Mouse (Mus musculus) ES-Bruce4 (cell line): ENCODE measurements around the gene Gspt1. TPM values are rescaled to one million over a fixed set of nuclear protein-coding genes. Genes with fewer than 3 reads are reported as not detected.
A peak's percentile ranks its signal among the peaks of the same experiment; 100 is the strongest.
"Not testable (repeated sequence)": the region's sequence is repeated elsewhere in the genome, so short reads cannot be mapped to it uniquely, and the experiment has no call there.

Experiments used
- H3K27ac ChIP-seq: 2 replicates; pipeline ENCODE4 v1.5.1; 2012; ENCODE audit warnings: low read length, inconsistent platforms; ENCODE audit not compliant: insufficient read depth
- H3K27me3 ChIP-seq: 2 replicates; pipeline ENCODE4 v1.6.1; 2012; ENCODE audit warnings: mild to moderate bottlenecking, low read length, inconsistent platforms; ENCODE audit not compliant: control insufficient read depth, poor library complexity, insufficient read depth, severe bottlenecking
- H3K36me3 ChIP-seq: 2 replicates; pipeline ENCODE4 v1.6.1; 2012; ENCODE audit warnings: inconsistent platforms, mild to moderate bottlenecking, low read length, moderate library complexity; ENCODE audit not compliant: control insufficient read depth, poor library complexity, insufficient read depth, severe bottlenecking
- H3K4me1 ChIP-seq: one replicate; pipeline ENCODE4 v1.8.1; 2011; ENCODE audit warnings: low read length; ENCODE audit not compliant: control insufficient read depth, insufficient read depth
- H3K4me3 ChIP-seq: 2 replicates; pipeline ENCODE4 v1.5.1; 2011; ENCODE audit warnings: low read depth, mild to moderate bottlenecking, low read length
- H3K9ac ChIP-seq: 2 replicates; pipeline ENCODE4 v1.6.1; 2012; ENCODE audit warnings: low read depth, mild to moderate bottlenecking, inconsistent platforms; ENCODE audit not compliant: poor library complexity, severe bottlenecking
- H3K9me3 ChIP-seq: replicated peaks from 2 replicates; pipeline ENCODE4 v1.6.1; 2012; ENCODE audit warnings: mild to moderate bottlenecking, low read length, inconsistent platforms; ENCODE audit not compliant: control insufficient read depth, poor library complexity, insufficient read depth, severe bottlenecking
- CTCF ChIP-seq: IDR thresholded peaks from one replicate; pipeline ENCODE4 v1.8.1; 2011; ENCODE audit warnings: low read depth, low read length
- EP300 ChIP-seq: IDR thresholded peaks from 2 replicates; pipeline ENCODE4 v1.6.1; 2011; ENCODE audit warnings: low read depth, low read length; ENCODE audit not compliant: insufficient read depth
- POLR2A ChIP-seq: IDR thresholded peaks from one replicate; pipeline ENCODE4 v1.8.1; 2011; ENCODE audit warnings: low read length; ENCODE audit not compliant: insufficient read depth
- polyA plus RNA-seq: library from polyadenylated mRNA; stranded (reverse); fragments of >200 nt; gene quantifications from 2 replicates; pipeline ENCODE4 v1.2.4, GENCODE M21; 2011; ENCODE audit warnings: low read depth; ENCODE audit not compliant: missing spikeins, insufficient read depth, insufficient read length

Gspt1 gene
- 267 and 290 TPM in 2 replicates for polyA plus RNA-seq

DNA sequence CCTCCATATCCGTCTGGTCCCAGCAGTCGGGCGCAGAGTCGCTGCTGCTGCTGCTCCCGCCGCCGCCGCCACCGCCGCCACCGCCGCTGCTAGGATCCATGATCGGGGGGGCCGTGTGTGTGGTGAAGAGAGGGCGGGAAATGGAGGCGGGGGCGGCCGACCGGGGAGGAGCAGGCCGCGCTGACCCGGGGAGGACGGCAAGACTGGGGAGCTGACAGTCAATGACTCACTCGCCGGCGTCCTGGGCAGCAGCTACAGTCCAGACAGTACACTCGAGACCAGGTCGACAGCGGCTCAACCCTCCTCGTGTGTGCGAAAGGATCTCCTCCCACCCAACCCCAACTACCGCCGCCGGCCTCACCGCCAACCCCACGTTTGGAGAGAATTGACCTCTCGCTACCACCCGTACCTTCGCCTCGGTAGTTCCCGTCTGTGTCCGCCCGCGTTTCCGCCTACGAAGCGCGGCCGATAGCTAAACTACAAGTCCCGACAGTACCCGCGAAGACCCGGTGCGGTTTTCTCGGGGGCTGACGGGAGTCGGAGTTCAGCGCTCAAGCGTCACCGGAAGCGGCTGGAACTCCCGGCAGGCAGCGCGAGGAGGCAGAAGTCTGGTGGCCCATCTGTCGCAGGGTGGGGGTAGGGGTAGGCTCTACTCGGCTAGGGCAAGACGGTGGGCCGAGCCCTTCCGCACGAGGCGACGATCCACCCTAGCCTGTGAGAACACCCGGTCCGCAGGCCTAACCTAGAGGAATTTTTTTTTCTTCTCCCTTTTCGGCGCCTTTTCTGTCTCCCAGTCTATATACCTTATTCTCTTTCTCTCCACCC, at the start of gene Gspt1:
Gspt1 (minus strand) TSS at position 428 of the 825 bp plus-strand sequence.
- Histone ChIP-seq H3K9ac (peak within 1 kb of the TSS; percentile 96), H3K4me1 (no peaks in the 10 kb centered on the region), H3K27me3 (no peaks in the 10 kb centered on the region), H3K9me3 (no peaks in the 10 kb centered on the region), H3K4me3 (peak within 1 kb of the TSS; percentile 74), H3K36me3 (0 out of 2 replicates have a peak, but pooled peaks cover 5% of the 10 kb centered on the region), H3K27ac (peak within 1 kb of the TSS; percentile 38; the same call in 1 of the 2 replicates)
- peak; percentile 86 for TF ChIP-seq POLR2A
- no peak for TF ChIP-seq CTCF
- TF ChIP-seq EP300, result no peak

GRCm38 (mm10) chr16:11303741-11304140, 49.6 kb upstream of the Gspt1 start:
- Histone ChIP-seq H3K36me3 (no peaks in the 10 kb centered on the region), H3K9me3 (no peaks in the 10 kb centered on the region), H3K27me3 (no peaks in the 10 kb centered on the region), H3K27ac (0 out of 2 replicates have a peak overlapping the region, but pooled peaks have one; percentile 7), H3K4me3 (no peak overlapping the region), H3K4me1 (no peaks in the 10 kb centered on the region), H3K9ac (no peak overlapping the region)
- no peak for TF ChIP-seq EP300
- TF ChIP-seq POLR2A, result no peak
- TF ChIP-seq CTCF, result no peak

GRCm38 (mm10) chr16:11297700-11298099, 43.6 kb upstream of the Gspt1 start:
- H3K27me3 ChIP-seq, H3K27ac ChIP-seq, H3K9ac ChIP-seq, H3K4me1 ChIP-seq, H3K9me3 ChIP-seq, H3K36me3 ChIP-seq, H3K4me3 ChIP-seq: not testable (repeated sequence)
- TF ChIP-seq CTCF, result peak; percentile 52

DNA sequence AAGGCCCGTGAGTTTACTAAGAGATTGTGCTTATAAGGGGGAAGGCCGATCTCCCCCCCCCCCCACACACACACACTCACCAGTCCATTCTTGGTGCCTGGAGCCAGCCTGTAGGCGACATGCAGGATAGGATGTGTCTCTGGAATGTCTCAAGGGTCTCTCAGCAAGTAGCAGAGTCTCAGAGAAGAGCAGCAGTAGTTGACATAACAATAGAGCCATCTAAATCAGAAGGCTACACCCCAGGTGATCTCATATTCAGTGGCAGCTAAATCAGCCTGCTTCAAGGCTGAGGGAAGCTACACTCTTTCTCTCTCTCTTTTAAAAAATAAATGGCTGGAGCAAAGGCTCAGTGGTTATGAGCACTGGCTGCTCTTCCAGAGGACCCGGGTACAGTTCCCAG, 41.5 kb upstream of the Gspt1 start:
- H3K36me3 ChIP-seq, H3K9ac ChIP-seq, H3K4me1 ChIP-seq, H3K27me3 ChIP-seq, H3K4me3 ChIP-seq, H3K9me3 ChIP-seq: not testable (repeated sequence)
- TF ChIP-seq EP300, result 0 out of 2 replicates have a peak, but pooled peaks have one; percentile 12
- H3K27ac ChIP-seq, result peak overlapping the region; percentile 78

DNA sequence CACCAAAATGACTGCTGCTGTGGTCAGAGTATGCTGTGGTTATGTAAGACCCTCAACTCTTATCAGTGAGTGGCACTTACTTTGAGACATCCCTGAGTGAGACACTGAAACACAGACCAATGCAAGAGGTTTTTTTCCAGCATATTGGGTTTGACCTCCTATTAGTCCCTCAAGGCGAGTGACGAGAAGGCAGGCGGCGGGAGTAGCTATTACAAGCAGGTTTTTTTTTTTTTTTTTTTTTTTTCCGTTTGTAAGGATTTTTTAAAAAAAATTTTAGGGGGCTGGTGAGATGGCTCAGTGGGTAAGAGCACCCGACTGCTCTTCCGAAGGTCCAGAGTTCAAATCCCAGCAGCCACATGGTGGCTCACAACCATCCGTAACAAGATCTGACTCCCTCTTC, 34.7 kb upstream of the Gspt1 start:
- not testable (repeated sequence) for H3K4me1 ChIP-seq, H3K36me3 ChIP-seq, H3K9ac ChIP-seq, H3K27ac ChIP-seq, H3K4me3 ChIP-seq, H3K27me3 ChIP-seq
- H3K9me3 ChIP-seq, result peaks cover 21% of the 10 kb centered on the region

DNA sequence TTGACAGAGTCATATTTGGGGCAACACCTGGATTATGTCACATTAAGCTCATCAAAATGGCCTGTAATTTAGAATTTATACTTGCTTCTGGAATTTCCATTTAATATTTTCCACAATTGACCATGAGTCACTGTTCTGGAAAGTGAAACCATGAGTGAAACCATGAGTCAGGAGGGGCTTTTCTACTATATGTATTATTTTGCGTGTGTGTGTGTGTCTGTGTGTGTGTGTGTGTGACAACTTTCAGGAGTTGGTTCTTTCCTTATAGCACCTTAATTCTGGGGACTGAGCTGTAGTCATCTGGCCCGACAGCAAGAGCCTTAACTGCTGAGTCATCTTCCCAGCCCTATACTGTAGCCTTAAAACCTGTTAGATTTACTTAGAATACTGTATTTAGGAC, 31.8 kb upstream of the Gspt1 start:
- H3K9me3 ChIP-seq, result peaks cover 15% of the 10 kb centered on the region
- H3K4me1 ChIP-seq, result no peaks in the 10 kb centered on the region
- no peaks in the 10 kb centered on the region for H3K27me3 ChIP-seq
- no peak for TF ChIP-seq CTCF
- no peak for TF ChIP-seq EP300
- no peak for TF ChIP-seq POLR2A
- no peaks in the 10 kb centered on the region for H3K36me3 ChIP-seq
- H3K27ac ChIP-seq, result no peak overlapping the region
- no peak overlapping the region for H3K4me3 ChIP-seq
- H3K9ac ChIP-seq, result no peak overlapping the region
